Mouse (Mus musculus): ENCODE data around the gene Fes.

Gene Fes

GRCm38 (mm10) chr7:80387633-80388543, at the start of gene Fes:
Fes (minus strand) TSS chr7:80387946.
- DNase-seq (ENCODE audit: low spot score), result peak; percentile 55

DNA sequence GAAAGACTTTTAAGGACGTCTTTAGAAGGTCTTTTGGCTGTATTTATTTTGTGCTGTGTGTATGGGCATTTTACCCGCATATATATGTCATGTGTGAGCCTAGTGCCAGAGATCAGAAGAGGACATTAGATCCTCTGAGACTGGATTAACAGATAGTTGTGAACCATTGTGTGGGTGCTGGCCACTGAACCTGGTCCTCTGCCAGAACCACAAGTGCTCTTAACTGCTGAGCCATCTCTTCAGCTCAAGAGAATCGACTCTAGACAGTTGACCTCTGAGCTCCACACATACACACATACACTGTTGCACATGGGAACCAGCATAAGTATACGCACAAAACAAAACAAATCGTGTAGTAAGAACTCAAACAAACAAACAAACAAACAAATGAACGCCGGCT, 48.8 kb upstream of the Fes start:
- DNase-seq (ENCODE audit: low spot score), result no peak

DNA sequence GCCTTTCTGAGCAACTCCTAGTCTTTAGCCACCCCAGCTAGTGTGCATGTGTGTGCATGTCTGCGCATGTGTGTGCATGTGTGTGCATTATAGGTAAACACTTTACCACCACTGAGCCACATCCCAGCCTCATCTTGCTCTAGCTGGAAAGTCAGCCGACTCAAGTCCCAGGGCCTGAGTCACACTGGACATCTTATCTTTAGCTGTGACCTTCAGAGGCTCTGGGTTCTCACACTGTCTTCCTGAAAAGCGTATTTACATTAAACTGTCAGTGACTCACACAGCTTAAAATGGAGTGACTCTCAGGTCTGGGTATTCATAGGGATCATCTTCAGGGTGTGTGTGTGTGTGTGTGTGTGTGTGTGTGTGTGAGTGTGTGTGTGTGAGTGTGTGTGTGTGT, 47.8 kb upstream of the Fes start:
- no peak for DNase-seq (ENCODE audit: low spot score)

DNA sequence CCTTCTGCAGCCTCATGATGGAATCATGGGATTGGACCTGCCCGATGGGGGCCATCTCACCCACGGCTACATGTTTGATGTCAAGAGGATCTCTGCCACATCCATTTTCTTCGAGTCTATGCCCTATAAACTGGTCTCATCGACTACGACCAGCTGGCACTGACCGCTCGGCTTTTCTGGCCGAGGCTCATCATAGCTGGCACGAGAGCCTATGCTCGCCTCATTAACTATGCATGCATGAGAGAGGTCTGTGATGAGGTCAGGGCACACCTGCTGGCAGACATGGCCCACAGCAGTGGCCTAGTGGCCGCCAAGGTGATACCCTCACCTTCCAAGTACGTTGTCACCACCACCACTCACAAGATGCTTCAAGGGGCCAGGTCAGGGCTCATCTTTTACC, 41.9 kb upstream of the Fes start:
- DNase-seq (ENCODE audit: low spot score), result no peak

DNA sequence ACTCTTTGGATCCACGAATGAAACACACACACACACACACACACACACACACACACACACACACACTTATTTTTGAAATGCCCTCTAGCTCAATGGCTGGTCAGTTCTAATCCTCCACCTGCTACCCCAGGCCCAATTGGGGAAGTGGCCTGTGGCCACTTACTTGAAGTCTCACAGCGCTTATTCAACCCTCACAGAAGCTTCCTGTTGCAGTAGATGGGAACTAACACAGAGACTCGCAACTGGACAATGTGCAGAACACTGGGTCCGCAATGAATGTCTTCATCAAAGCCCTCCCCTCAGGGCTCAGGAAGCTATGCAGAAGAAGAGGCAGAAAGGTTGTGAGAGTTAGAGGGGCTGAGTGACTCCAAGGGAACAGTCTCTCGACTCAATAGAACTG, 40.0 kb upstream of the Fes start:
- no peak for DNase-seq (ENCODE audit: low spot score)

DNA sequence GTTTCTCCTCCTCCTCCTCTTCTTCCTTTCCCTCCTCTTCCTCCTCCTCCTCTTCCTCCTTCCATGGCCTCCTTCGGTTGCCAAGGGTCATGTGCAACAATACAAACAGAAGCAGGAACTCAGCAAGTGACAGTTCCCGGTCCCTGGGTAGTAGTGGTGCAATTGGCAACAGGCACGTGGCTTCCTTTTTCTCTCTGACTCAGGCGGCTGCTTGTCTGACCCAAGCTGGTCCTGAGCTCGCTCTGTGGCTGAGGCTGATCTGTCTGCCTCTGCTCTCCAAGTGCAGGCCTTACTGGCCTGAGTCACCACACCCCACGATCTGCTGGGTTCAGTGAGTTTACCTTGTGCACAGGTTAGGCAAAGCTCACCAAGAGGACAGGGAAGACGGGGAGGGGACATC, 38.6 kb upstream of the Fes start:
- no peak for DNase-seq (ENCODE audit: low spot score)

- DNase-seq (ENCODE audit: low spot score), result no peak
These were observed 37.0 kb upstream of the Fes start for GRCm38 (mm10) chr7:80424722-80425121.

GRCm38 (mm10) chr7:80422759-80423480, 35.2 kb upstream of the Fes start:
- no peak for DNase-seq (ENCODE audit: low spot score)

- no peak for DNase-seq (ENCODE audit: low spot score)
These were observed 33.8 kb upstream of the Fes start for GRCm38 (mm10) chr7:80421576-80421975.

GRCm38 (mm10) chr7:80420586-80420985, 32.8 kb upstream of the Fes start:
- no peak for DNase-seq (ENCODE audit: low spot score)

DNA sequence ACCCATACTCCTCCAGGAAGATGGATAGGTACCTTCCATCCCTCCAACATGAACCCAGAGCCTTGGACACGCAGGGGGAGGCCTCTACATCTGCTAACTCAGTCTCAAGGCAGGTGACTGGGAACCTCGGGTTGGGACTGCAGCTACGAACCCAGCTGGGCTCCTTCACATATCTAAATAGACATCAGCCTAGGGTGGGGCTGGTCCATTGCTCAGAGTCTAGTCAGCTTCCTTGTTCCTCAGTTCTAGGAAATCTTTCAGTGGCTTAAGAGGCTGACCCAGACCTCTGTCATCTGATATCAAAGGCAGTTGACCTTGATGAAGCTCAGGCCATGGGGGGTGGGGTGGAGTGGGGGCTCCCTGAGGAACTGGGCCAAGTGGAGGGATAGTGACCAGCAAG, 31.5 kb upstream of the Fes start:
- DNase-seq (ENCODE audit: low spot score), result no peak

DNA sequence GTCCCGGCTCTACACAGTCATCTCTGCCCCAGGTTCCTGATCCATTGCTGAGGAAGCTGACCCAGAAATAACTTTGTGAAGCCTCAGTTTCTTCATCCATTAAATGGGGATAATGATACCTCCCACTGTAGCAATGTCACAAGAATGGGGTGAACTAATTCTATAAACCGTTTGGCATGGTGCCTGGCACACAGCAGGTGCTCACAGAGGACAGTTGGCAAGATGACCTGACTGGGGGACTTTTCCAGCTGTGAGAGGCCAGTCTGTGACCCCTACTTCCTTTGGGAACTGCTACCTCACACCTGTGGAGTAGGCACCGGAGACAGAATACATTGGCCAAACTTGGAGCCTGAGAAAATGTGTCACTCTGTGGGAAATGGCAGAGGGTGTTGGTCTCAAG, 30.3 kb upstream of the Fes start:
- DNase-seq (ENCODE audit: low spot score), result no peak

DNA sequence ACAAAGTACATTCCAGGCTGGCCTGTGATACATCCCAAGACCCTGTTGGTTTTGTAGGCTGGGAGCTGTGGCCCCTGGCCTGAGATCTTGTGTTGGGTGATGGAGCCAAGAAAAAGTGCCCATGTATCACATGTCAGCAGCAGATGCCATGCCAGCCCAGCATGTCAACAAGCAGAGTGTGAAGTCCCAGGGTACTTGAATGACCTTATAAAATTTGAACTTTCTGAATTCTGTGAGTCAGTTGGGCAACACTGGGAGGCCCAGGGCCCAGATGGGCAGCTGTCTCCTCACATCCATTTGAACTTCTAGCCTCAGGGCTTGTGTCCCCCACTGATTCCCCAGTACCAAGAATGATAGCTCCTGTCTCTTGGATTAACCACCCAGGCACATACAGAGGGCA, 29.9 kb upstream of the Fes start:
- DNase-seq (ENCODE audit: low spot score), result no peak

GRCm38 (mm10) chr7:80416969-80417368, 29.2 kb upstream of the Fes start:
- no peak for DNase-seq (ENCODE audit: low spot score)

GRCm38 (mm10) chr7:80414303-80414855, 26.6 kb upstream of the Fes start:
- DNase-seq (ENCODE audit: low spot score), result no peak

DNA sequence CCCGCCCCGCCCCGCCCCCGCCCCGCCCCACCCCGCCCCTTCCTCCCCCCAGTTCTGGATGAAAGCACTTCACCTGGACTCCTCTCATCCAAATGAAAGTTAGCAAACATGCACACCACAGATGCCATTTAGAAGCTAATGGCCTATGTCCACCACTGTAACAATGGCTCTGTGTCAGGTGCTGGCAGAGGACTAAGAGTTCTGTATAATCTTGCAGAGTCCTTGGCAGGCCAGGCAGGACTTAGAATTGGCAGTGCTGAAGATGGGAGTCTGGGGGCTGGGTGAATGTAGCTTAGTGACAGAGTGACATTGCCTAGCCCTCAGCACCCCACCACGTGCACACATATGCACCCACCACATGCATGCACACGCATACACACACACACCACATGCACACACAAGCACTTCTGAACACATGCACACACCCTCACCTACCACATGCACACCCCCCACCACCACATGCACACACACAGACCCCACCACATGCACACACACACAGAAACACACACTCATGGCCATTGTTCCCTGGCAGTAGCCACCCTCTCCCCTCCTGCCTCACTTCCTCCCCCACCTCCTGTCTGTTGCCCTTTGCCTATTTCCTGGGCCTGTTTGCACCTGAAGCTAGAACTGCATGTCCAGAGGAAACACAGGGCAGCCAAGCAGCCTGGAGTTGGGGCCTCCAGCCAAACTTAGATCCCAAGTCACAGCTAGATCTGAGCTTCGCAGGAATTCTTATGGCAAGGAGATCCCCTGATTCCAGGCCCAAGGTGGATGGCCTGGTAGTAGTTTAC, 26.0 kb upstream of the Fes start:
- no peak for DNase-seq (ENCODE audit: low spot score)

DNA sequence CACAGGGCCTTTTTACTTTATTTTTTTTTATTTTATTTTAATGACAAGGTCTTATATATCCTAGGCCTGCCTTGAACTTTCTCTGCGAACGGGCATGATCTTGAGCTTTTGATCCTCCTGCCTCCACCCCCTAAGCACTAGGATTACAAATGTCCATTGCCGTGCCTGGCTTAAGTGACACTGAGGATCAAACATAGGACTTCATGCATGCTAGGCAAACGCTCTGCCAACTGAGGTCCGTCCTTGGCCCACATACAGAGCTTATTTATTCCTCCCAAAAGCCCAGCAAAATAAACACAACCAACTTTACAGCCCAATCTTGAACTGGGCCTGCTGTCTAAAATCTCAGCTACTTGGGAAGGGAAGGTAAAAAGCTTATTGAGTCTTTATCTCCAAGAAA, 25.0 kb upstream of the Fes start:
- DNase-seq (ENCODE audit: low spot score), result no peak

- no peak for DNase-seq (ENCODE audit: low spot score)
These were observed 24.5 kb upstream of the Fes start for GRCm38 (mm10) chr7:80412279-80412678.

DNA sequence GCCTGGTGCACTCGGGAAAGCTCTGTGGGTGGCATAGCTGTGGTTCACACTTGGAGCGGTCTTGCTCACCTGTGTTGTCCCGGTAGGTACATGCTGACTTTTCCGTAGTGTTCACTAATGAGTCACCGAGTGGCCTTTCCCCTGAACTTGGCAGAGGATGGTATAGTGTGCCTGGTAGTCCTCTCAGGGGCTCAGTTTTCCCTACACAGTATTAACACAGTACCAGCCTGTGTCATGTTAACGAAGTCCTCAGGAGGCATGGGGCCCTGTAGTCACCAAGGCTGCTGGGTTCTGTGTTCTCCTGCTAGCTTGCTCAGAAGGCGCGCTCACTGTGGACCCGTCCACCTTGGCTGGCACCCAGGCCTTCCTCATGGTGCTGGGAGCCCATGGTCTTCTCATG, 22.6 kb upstream of the Fes start:
- no peak for DNase-seq (ENCODE audit: low spot score)

- no peak for DNase-seq (ENCODE audit: low spot score)
These were observed 20.0 kb upstream of the Fes start for GRCm38 (mm10) chr7:80407712-80408111.

- no peak for DNase-seq (ENCODE audit: low spot score)
These were observed 18.4 kb upstream of the Fes start for GRCm38 (mm10) chr7:80406186-80406585.

DNA sequence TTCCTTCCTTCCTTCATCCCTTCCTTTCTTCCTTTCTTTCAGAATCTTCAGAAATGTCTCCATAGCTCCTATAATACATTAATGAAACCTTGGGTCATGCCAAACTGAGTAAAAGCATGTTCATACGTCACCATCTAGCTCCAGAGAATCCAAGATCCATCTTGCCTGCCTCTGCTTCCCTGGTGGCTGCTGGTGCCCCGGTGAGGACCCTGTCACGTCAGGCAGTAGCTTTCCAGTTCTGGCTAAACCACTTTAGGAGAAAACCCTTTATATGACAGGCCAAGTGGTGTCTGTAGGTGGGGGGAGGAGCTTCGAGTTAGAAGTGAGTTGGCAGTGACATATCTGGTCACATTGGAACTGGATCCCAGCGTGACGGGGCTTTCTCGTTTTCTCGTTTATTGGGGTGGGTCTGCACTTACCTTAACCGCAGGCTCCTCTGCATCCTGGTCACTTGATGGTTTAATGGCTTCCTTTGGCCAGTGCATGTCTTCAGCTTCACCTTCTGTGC, 17.5 kb upstream of the Fes start, which contains the start of gene Furin:
TSS of gene Furin (minus strand) at position 249 of the 508 bp plus-strand sequence.
- no peak for DNase-seq (ENCODE audit: low spot score)
